Mouse (Mus musculus) MEL (cell line): ENCODE results near the gene Lce3f. TPM values are rescaled to one million over a fixed set of nuclear protein-coding genes. Genes with fewer than 3 reads are reported as not detected.

Source experiments
- DNase-seq: peaks from one replicate; pipeline ENCODE4 v3.0.0; 2011; ENCODE audit warnings: low read depth, low spot score
- H3K27ac ChIP-seq: 2 replicates; pipeline ENCODE4 v1.5.1; 2012; ENCODE audit warnings: low read depth, mild to moderate bottlenecking, control low read depth, low read length, moderate library complexity; ENCODE audit not compliant: control insufficient read depth
- H3K27me3 ChIP-seq, 2 experiments: fragments of 150-350 bp in 1 of 2; sonication (generic) in 1 of 2; 2 replicates each; pipeline ENCODE4 v1.6.1; 2012; ENCODE audit warnings: low read length in 2 of 2, mild to moderate bottlenecking in 2 of 2, improper control_type of control experiment in 1 of 2, moderate library complexity in 1 of 2; ENCODE audit not compliant: insufficient read depth in 2 of 2, control insufficient read depth in 1 of 2
- H3K36me3 ChIP-seq, 2 experiments: 2 replicates each; pipeline ENCODE4 v1.6.1; 2012 to 2014; ENCODE audit warnings: low read length in 2 of 2, improper control_type of control experiment in 1 of 2, inconsistent platforms in 1 of 2, mild to moderate bottlenecking in 1 of 2; ENCODE audit not compliant: insufficient read depth in 2 of 2, control insufficient read depth in 1 of 2
- H3K4me1 ChIP-seq, 2 experiments: fragments of 150-350 bp in 1 of 2; sonication (generic) in 1 of 2; 2 replicates each; pipeline ENCODE4 v1.6.1; 2012; ENCODE audit warnings: low read length in 2 of 2, improper control_type of control experiment in 1 of 2, mild to moderate bottlenecking in 1 of 2; ENCODE audit not compliant: insufficient read depth in 2 of 2, control insufficient read depth in 1 of 2
- H3K4me3 ChIP-seq, 2 experiments: fragments of 150-350 bp in 1 of 2; sonication (generic) in 1 of 2; 2 replicates each; pipeline ENCODE4 v1.5.1; 2012; ENCODE audit warnings: low read depth in 2 of 2, low read length in 2 of 2, mild to moderate bottlenecking in 2 of 2, moderate library complexity in 2 of 2, control low read depth in 1 of 2, improper control_type of control experiment in 1 of 2; ENCODE audit not compliant: control insufficient read depth in 1 of 2, insufficient read depth in 1 of 2
- H3K79me2 ChIP-seq: 2 replicates; pipeline ENCODE4 v1.6.1; 2012; ENCODE audit warnings: mild to moderate bottlenecking, low read length, moderate library complexity; ENCODE audit not compliant: control insufficient read depth, poor library complexity, insufficient read depth
- H3K9ac ChIP-seq: 2 replicates; pipeline ENCODE4 v1.6.1; 2012; ENCODE audit warnings: low read depth, mild to moderate bottlenecking, control low read depth, low read length, moderate library complexity; ENCODE audit not compliant: control insufficient read depth, poor library complexity, severe bottlenecking
- H3K9me3 ChIP-seq: fragments of 150-350 bp; sonication (generic); replicated peaks from 2 replicates; pipeline ENCODE4 v1.6.1; 2012; ENCODE audit warnings: mild to moderate bottlenecking, low read length, improper control_type of control experiment, moderate library complexity; ENCODE audit not compliant: insufficient read depth
- CTCF ChIP-seq, 3 experiments: IDR thresholded peaks in 2 of 3; conservative IDR thresholded peaks in 1 of 3; 2 replicates each; pipeline ENCODE4 v1.5.1; 2011 to 2012; ENCODE audit warnings: low read length in 3 of 3, low read depth in 2 of 3, mild to moderate bottlenecking in 2 of 3, improper control_type of control experiment in 1 of 3, inconsistent platforms in 1 of 3, mixed read lengths in 1 of 3, moderate library complexity in 1 of 3; ENCODE audit not compliant: control insufficient read depth in 1 of 3, insufficient read depth in 1 of 3, poor library complexity in 1 of 3, severe bottlenecking in 1 of 3
- NELFE ChIP-seq: IDR thresholded peaks from 2 replicates; pipeline ENCODE4 v1.6.1; 2011; ENCODE audit warnings: low read depth, low read length, improper control_type of control experiment
- POLR2AphosphoS2 ChIP-seq: IDR thresholded peaks from 2 replicates; pipeline ENCODE4 v1.6.1; 2011; ENCODE audit warnings: low read length, improper control_type of control experiment
- RAD21 ChIP-seq: IDR thresholded peaks from 2 replicates; pipeline ENCODE4 v1.6.1; 2011; ENCODE audit warnings: mild to moderate bottlenecking, low read depth, low read length, improper control_type of control experiment
- SMC3 ChIP-seq: IDR thresholded peaks from 2 replicates; pipeline ENCODE4 v1.6.1; 2011; ENCODE audit warnings: low read depth, low read length, improper control_type of control experiment
- ZC3H11A ChIP-seq: IDR thresholded peaks from 2 replicates; pipeline ENCODE4 v1.6.1; 2012; ENCODE audit warnings: low read depth, mild to moderate bottlenecking, inconsistent platforms, low read length, improper control_type of control experiment
- polyA plus RNA-seq, 2 experiments: library from polyadenylated mRNA; stranded (reverse) in 1 of 2; unstranded in 1 of 2; fragments of >175 nt in 1 of 2; fragments of >200 nt in 1 of 2; gene quantifications; 2 replicates each; pipeline versions ENCODE4 v1.2.1 to v1.2.4; 2012; ENCODE audit warnings: low replicate concordance in 2 of 2, low read depth in 1 of 2; ENCODE audit not compliant: insufficient read length in 2 of 2, insufficient read depth in 1 of 2, missing spikeins in 1 of 2
- total RNA-seq: library from RNA; depleted of rRNA; stranded (reverse); fragments of 300-350 nt; gene quantifications from 2 replicates; pipeline ENCODE4 v1.2.3, GENCODE M21; 2012; rRNA removed

The Lce3f gene
- total and polyA plus RNA-seq, 3 experiments: not detected

- TF ChIP-seq ZC3H11A (peak; percentile 19; the same call in 1 of the 2 replicates), NELFE (no peak), CTCF (IDR thresholded peaks at IDR 0.05 in 2 of 3, conservative IDR thresholded peaks at IDR 0.05 in 1 of 3; ENCODE audit: control insufficient read depth in 1 of 3, insufficient read depth in 1 of 3, low read depth in 2 of 3, low read length in 3 of 3, poor library complexity in 1 of 3, severe bottlenecking in 1 of 3) (peak; percentile 30 to 63 (median 62); a peak in 5 of 6 replicates), RAD21 (peak; percentile 66), POLR2AphosphoS2 (no peak), SMC3 (peak; percentile 54)
- H3K36me3 ChIP-seq: no peaks in the 10 kb centered on the region
- H3K27ac ChIP-seq: no peak overlapping the region
- peak; percentile 44 for DNase-seq
- no peaks in the 10 kb centered on the region for H3K27me3 ChIP-seq
- no peak overlapping the region for H3K4me3 ChIP-seq
- H3K79me2 ChIP-seq: no peaks in the 10 kb centered on the region
- no peaks in the 10 kb centered on the region for H3K4me1 ChIP-seq
- H3K9ac ChIP-seq: no peak overlapping the region
- H3K9me3 ChIP-seq: no peaks in the 10 kb centered on the region
Observed at GRCm38 (mm10) chr3:93031450-93031849, 39.4 kb downstream of the Lce3f start.

Other genes starting within 250 kb of the Lce3f start
- gene Lce1g, start 239.9 kb upstream of the Lce3f start, total RNA-seq: not detected in 2 replicates
- not detected for gene Lce1g, start 239.9 kb upstream of the Lce3f start, polyA plus RNA-seq
- gene Lce1h, start 227.2 kb upstream of the Lce3f start, total RNA-seq: not detected in 2 replicates
- not detected for gene Lce1h, start 227.2 kb upstream of the Lce3f start, polyA plus RNA-seq
- not detected in 2 replicates for gene Lce1i, start 213.3 kb upstream of the Lce3f start, total RNA-seq
- not detected for gene Lce1i, start 213.3 kb upstream of the Lce3f start, polyA plus RNA-seq
- gene Lce1j, start 201.7 kb upstream of the Lce3f start, total RNA-seq: not detected in 2 replicates
- gene Lce1j, start 201.7 kb upstream of the Lce3f start, polyA plus RNA-seq: not detected
- gene Lce1k, start 184.3 kb upstream of the Lce3f start, total RNA-seq: not detected in 2 replicates
- not detected for gene Lce1k, start 184.3 kb upstream of the Lce3f start, polyA plus RNA-seq
- gene Kprp, start 165.0 kb upstream of the Lce3f start, total RNA-seq: not detected in 2 replicates
- gene Kprp, start 165.0 kb upstream of the Lce3f start, polyA plus RNA-seq: not detected
- not detected in 2 replicates for gene Lce1l, start 140.9 kb upstream of the Lce3f start, total RNA-seq
- gene Lce1l, start 140.9 kb upstream of the Lce3f start, polyA plus RNA-seq: not detected
- gene 2310050C09Rik, start 122.0 kb upstream of the Lce3f start, total RNA-seq: not detected in 2 replicates
- not detected for gene 2310050C09Rik, start 122.0 kb upstream of the Lce3f start, polyA plus RNA-seq
- gene Lce3a, start 66.0 kb upstream of the Lce3f start, total RNA-seq: not detected in 2 replicates
- gene Lce3a, start 66.0 kb upstream of the Lce3f start, polyA plus RNA-seq: not detected
- gene Lce3b, start 59.2 kb upstream of the Lce3f start, total RNA-seq: not detected in 2 replicates
- not detected for gene Lce3b, start 59.2 kb upstream of the Lce3f start, polyA plus RNA-seq
- gene Lce3c, start 47.7 kb upstream of the Lce3f start, total RNA-seq: not detected in 2 replicates
- not detected for gene Lce3c, start 47.7 kb upstream of the Lce3f start, polyA plus RNA-seq
- not detected in 2 replicates for gene Lce3d, start 34.8 kb upstream of the Lce3f start, total RNA-seq
- not detected for gene Lce3d, start 34.8 kb upstream of the Lce3f start, polyA plus RNA-seq
- gene Lce3e, start 25.2 kb upstream of the Lce3f start, total RNA-seq: not detected in 2 replicates
- not detected for gene Lce3e, start 25.2 kb upstream of the Lce3f start, polyA plus RNA-seq
- not detected in 2 replicates for gene Crct1, start 23.5 kb downstream of the Lce3f start, total RNA-seq
- not detected for gene Crct1, start 23.5 kb downstream of the Lce3f start, polyA plus RNA-seq
- not detected in 2 replicates for gene Lce1m, start 26.8 kb downstream of the Lce3f start, total RNA-seq
- gene Lce1m, start 26.8 kb downstream of the Lce3f start, polyA plus RNA-seq: not detected
- gene Gm4858, start 76.6 kb downstream of the Lce3f start, total RNA-seq: not detected in 2 replicates
- not detected for gene Gm4858, start 76.6 kb downstream of the Lce3f start, polyA plus RNA-seq
- not detected in 2 replicates for gene Crnn, start 152.6 kb downstream of the Lce3f start, total RNA-seq
- gene Crnn, start 152.6 kb downstream of the Lce3f start, polyA plus RNA-seq: not detected
- not detected in 2 replicates for gene Flg2, start 205.1 kb downstream of the Lce3f start, total RNA-seq
- not detected for gene Flg2, start 205.1 kb downstream of the Lce3f start, polyA plus RNA-seq